Mouse (Mus musculus) liver, embryonic 14.5 days (tissue): ENCODE measurements around the gene Tex19.2. TPM values are rescaled to one million over a fixed set of nuclear protein-coding genes. Genes with fewer than 3 reads are reported as not detected.

ENCODE experiments used
- ATAC-seq: fragments of 200-750 bp; cut with Nextera tagmentation; 2 replicates; pipeline ENCODE4 v1.8.0; 2017; ENCODE audit warnings: moderate number of reproducible peaks, mild to moderate bottlenecking, moderate library complexity; ENCODE audit not compliant: insufficient read depth
- DNase-seq, 3 experiments: peaks; one replicate each; pipeline ENCODE4 v3.0.0-alpha.2; 2012 to 2013; ENCODE audit warnings: low read depth in 3 of 3, low spot score in 3 of 3
- H3K27ac ChIP-seq: fragments of 300-500 bp; sonication (generic); 2 replicates; pipeline ENCODE4 v1.5.1; 2014; ENCODE audit warnings: moderate library complexity, mild to moderate bottlenecking, control low read depth, inconsistent platforms
- H3K27me3 ChIP-seq: fragments of 300-500 bp; sonication (generic); 2 replicates; pipeline ENCODE4 v1.6.1; 2014; ENCODE audit warnings: mild to moderate bottlenecking, low read length, moderate library complexity; ENCODE audit not compliant: control insufficient read depth, insufficient read depth
- H3K36me3 ChIP-seq: fragments of 300-500 bp; sonication (generic); replicated peaks from 2 replicates; pipeline ENCODE4 v1.6.1; 2014; ENCODE audit warnings: low read depth; ENCODE audit not compliant: control insufficient read depth, insufficient read depth
- H3K4me1 ChIP-seq, 2 experiments: fragments of 200-500 bp in 1 of 2; fragments of 300-500 bp in 1 of 2; sonication (generic) in 1 of 2; replicated peaks; 2 replicates each; pipeline ENCODE4 v1.6.1; 2012 to 2014; ENCODE audit warnings: antibody characterized with exemption in 1 of 2, inconsistent platforms in 1 of 2, low read length in 1 of 2; ENCODE audit not compliant: control insufficient read depth in 2 of 2, insufficient read depth in 2 of 2
- H3K4me2 ChIP-seq: fragments of 300-500 bp; sonication (generic); 2 replicates; pipeline ENCODE4 v1.6.1; 2014; ENCODE audit warnings: low read depth, mild to moderate bottlenecking, control low read depth, moderate library complexity
- H3K4me3 ChIP-seq, 2 experiments: fragments of 200-500 bp in 1 of 2; fragments of 300-500 bp in 1 of 2; sonication (generic) in 1 of 2; 2 replicates each; pipeline ENCODE4 v1.5.1; 2012 to 2014; ENCODE audit warnings: low read depth in 2 of 2, low read length in 2 of 2, mild to moderate bottlenecking in 2 of 2, control low read depth in 1 of 2, inconsistent platforms in 1 of 2, moderate library complexity in 1 of 2; ENCODE audit not compliant: insufficient read depth in 1 of 2
- H3K9ac ChIP-seq: fragments of 300-500 bp; sonication (generic); replicated peaks from 2 replicates; pipeline ENCODE4 v1.6.1; 2014; ENCODE audit warnings: mild to moderate bottlenecking, control low read depth, moderate library complexity
- H3K9me3 ChIP-seq: fragments of 300-500 bp; sonication (generic); 2 replicates; pipeline ENCODE4 v1.6.1; 2016; ENCODE audit warnings: low read length, mixed read lengths; ENCODE audit not compliant: control insufficient read depth
- CTCF ChIP-seq: IDR thresholded peaks from 2 replicates; pipeline ENCODE4 v1.5.1; 2016; ENCODE audit warnings: antibody characterized with exemption, low read depth, control low read depth
- EP300 ChIP-seq: IDR thresholded peaks from 2 replicates; pipeline ENCODE4 v1.6.1; 2016; ENCODE audit warnings: antibody characterized with exemption, low read depth
- WGBS: fragments of 180-500 bp; shearing (Covaris S2); extraction: QIAGEN DNeasy Blood & Tissue Kit; methylation state at CpG from one replicate; pipeline ENCODE4 v1.1.7; 2014; ENCODE audit not compliant: insufficient replicate concordance; 5-methylcytosine and 5-hydroxymethylcytosine counted together
- polyA plus RNA-seq, 2 experiments: library from polyadenylated mRNA; depleted of rRNA in 1 of 2; stranded (reverse) in 1 of 2; unstranded in 1 of 2; fragments of >200 nt; fragmentation: Nextera tagmentation in 1 of 2; extraction: Ambion mirVana in 1 of 2; gene quantifications; 2 replicates each; pipeline versions ENCODE4 v1.2.1 to v1.2.3; 2012 to 2014

The Tex19.2 gene
- polyA plus RNA-seq (2012; rRNA removed) (0.08 and 0.10 TPM in 2 replicates), polyA plus RNA-seq (2014; fragmentation: Nextera tagmentation; extraction: Ambion mirVana) (not detected in 2 replicates)

- 71% methylated on average over 3 of the region's 3 CpGs for WGBS
- no peak within 1 kb of the TSS for H3K4me2 ChIP-seq
- no peak for ATAC-seq
- H3K4me3 ChIP-seq: no peak within 1 kb of the TSS
- H3K9ac ChIP-seq: no peak within 1 kb of the TSS
- no peaks in the 10 kb centered on the region for H3K9me3 ChIP-seq
- no peaks in the 10 kb centered on the region for H3K36me3 ChIP-seq
- no peaks in the 10 kb centered on the region for H3K27me3 ChIP-seq
- no peak for TF ChIP-seq CTCF
- TF ChIP-seq EP300: no peak
- peaks cover 2% of the 10 kb centered on the region in 2 experiments; a peak in 1 of 4 replicates for H3K4me1 ChIP-seq
- no peak for DNase-seq
- H3K27ac ChIP-seq: no peak within 1 kb of the TSS
Measured at GRCm38 (mm10) chr11:121118577-121118976, at the start of gene Tex19.2. Gene Tex19.2 (minus strand): TSS chr11:121118677.

GRCm38 (mm10) chr11:121163751-121164150 lies 45.3 kb upstream of the Tex19.2 start:
- no peak for TF ChIP-seq EP300
- no peak for TF ChIP-seq CTCF
- Histone ChIP-seq H3K4me3 (no peak overlapping the region), H3K27ac (no peak overlapping the region), H3K9me3 (no peaks in the 10 kb centered on the region), H3K4me2 (no peak overlapping the region), H3K9ac (no peak overlapping the region), H3K36me3 (no peaks in the 10 kb centered on the region), H3K4me1 (no peaks in the 10 kb centered on the region), H3K27me3 (no peaks in the 10 kb centered on the region)
- 73% methylated on average over 4 of the region's 4 CpGs for WGBS
- no peak for ATAC-seq
- no peak for DNase-seq

GRCm38 (mm10) chr11:121160636-121161346 lies 42.3 kb upstream of the Tex19.2 start:
- Histone ChIP-seq H3K36me3 (no peaks in the 10 kb centered on the region), H3K27ac (no peak overlapping the region), H3K9ac (no peak overlapping the region), H3K4me3 (no peak overlapping the region), H3K4me2 (no peak overlapping the region), H3K9me3 (no peaks in the 10 kb centered on the region), H3K4me1 (no peaks in the 10 kb centered on the region), H3K27me3 (peaks cover 16% of the 10 kb centered on the region)
- 81% methylated on average over 26 of the region's 26 CpGs for WGBS
- DNase-seq (no peak), ATAC-seq (no peak)
- TF ChIP-seq CTCF (no peak), EP300 (no peak)

- no peaks in the 10 kb centered on the region for H3K36me3 ChIP-seq
- no peak within 1 kb of the TSS for H3K9ac ChIP-seq
- no peak within 1 kb of the TSS for H3K4me3 ChIP-seq
- 63% methylated on average over 5 of the region's 5 CpGs for WGBS
- H3K9me3 ChIP-seq: no peaks in the 10 kb centered on the region
- DNase-seq (no peak), ATAC-seq (no peak)
- no peak within 1 kb of the TSS for H3K27ac ChIP-seq
- TF ChIP-seq CTCF (no peak), EP300 (no peak)
- no peak within 1 kb of the TSS for H3K4me2 ChIP-seq
- H3K27me3 ChIP-seq: peaks cover 22% of the 10 kb centered on the region
- H3K4me1 ChIP-seq: no peaks in the 10 kb centered on the region
Measured at GRCm38 (mm10) chr11:121159971-121160370, 41.5 kb upstream of the Tex19.2 start, which contains the start of gene Uts2r. Gene Uts2r (plus strand): TSS chr11:121160271.

- TF ChIP-seq EP300: no peak
- no peak for TF ChIP-seq CTCF
- H3K36me3 ChIP-seq: no peaks in the 10 kb centered on the region
- no peak for ATAC-seq
- H3K4me1 ChIP-seq: no peaks in the 10 kb centered on the region
- peak overlapping the region; percentile 44 for H3K4me2 ChIP-seq
- no peak overlapping the region for H3K9ac ChIP-seq
- peaks cover 23% of the 10 kb centered on the region for H3K27me3 ChIP-seq
- no peak overlapping the region for H3K27ac ChIP-seq
- no peaks in the 10 kb centered on the region for H3K9me3 ChIP-seq
- no peak for DNase-seq
- 4% methylated on average over 45 of the region's 45 CpGs for WGBS
- H3K4me3 ChIP-seq: peak overlapping the region in 1 of 2 experiments; percentile 16; a peak in 1 of 4 replicates
Measured at GRCm38 (mm10) chr11:121156411-121156891, 38.0 kb upstream of the Tex19.2 start.
